Mouse (Mus musculus) large intestine, adult 2 months (tissue): Measurements from ENCODE around the gene Tgfb1i1. TPM values are rescaled to one million over a fixed set of nuclear protein-coding genes. Genes with fewer than 3 reads are reported as not detected.

Experiments
- DNase-seq: peaks from one replicate; pipeline ENCODE4 v3.0.0-alpha.2; 2012; ENCODE audit warnings: low read depth, low spot score
- WGBS: fragments of 180-500 bp; shearing (Covaris S2); methylation state at CpG from one replicate; pipeline ENCODE4 v1.1.7; 2018; 5-methylcytosine and 5-hydroxymethylcytosine counted together
- polyA plus RNA-seq: library from polyadenylated mRNA; depleted of rRNA; stranded (reverse); fragments of >200 nt; gene quantifications from 2 replicates; pipeline ENCODE4 v1.2.3, GENCODE M21; 2012

Gene Tgfb1i1
- polyA plus RNA-seq, 1 experiment = 53.7 TPM

GRCm38 (mm10) chr7:128242331-128242730 is 4.3 kb upstream of the Tgfb1i1 start:
- WGBS = 93% methylated on average over 16 of the region's 16 CpGs
- DNase-seq = no peak

- WGBS = 84% methylated on average over 10 of the region's 10 CpGs
- DNase-seq = no peak
Measured at GRCm38 (mm10) chr7:128243921-128244320, 2.7 kb upstream of the Tgfb1i1 start.

- whole genome bisulfite sequencing = 94% methylated on average over 18 of the region's 18 CpGs
- DNase-seq = no peak
Measured at GRCm38 (mm10) chr7:128244410-128245025, 2.1 kb upstream of the Tgfb1i1 start.

GRCm38 (mm10) chr7:128245547-128245946 is 1.1 kb upstream of the Tgfb1i1 start:
- WGBS = 89% methylated on average over 4 of the region's 4 CpGs
- no peak for DNase-seq

- 2% methylated on average over 13 of the region's 13 CpGs for WGBS
- DNase-seq = peak; percentile 45
Measured at GRCm38 (mm10) chr7:128247443-128247842, 831 bp downstream of the Tgfb1i1 start.

GRCm38 (mm10) chr7:128248081-128249042 is 1.8 kb downstream of the Tgfb1i1 start:
- no peak for DNase-seq
- WGBS = 69% methylated on average over 10 of the region's 10 CpGs

GRCm38 (mm10) chr7:128249998-128250397 is 3.4 kb downstream of the Tgfb1i1 start:
- DNase-seq = no peak
- WGBS = 57% methylated on average over 5 of the region's 5 CpGs

GRCm38 (mm10) chr7:128251946-128252345 is 5.3 kb downstream of the Tgfb1i1 start:
- no peak for DNase-seq
- 35% methylated on average over 12 of the region's 12 CpGs for WGBS

GRCm38 (mm10) chr7:128252609-128253008 is 6.0 kb downstream of the Tgfb1i1 start:
- no peak for DNase-seq
- 13% methylated on average over 24 of the region's 24 CpGs for WGBS

- WGBS = 46% methylated on average over 2 of the region's 2 CpGs
Measured at GRCm38 (mm10) chr7:128254978-128255377, 8.4 kb downstream of the Tgfb1i1 start.

GRCm38 (mm10) chr7:128255757-128256156 is 9.1 kb downstream of the Tgfb1i1 start:
- WGBS = 81% methylated on average over 5 of the region's 5 CpGs
- no peak for DNase-seq

More at GRCm38 (mm10) chr7:128254978-128255377, 8.4 kb downstream of the Tgfb1i1 start:
- DNase-seq = no peak

- no peak for DNase-seq
- WGBS = 30% methylated on average over 5 of the region's 5 CpGs
Measured at GRCm38 (mm10) chr7:128256783-128257334, 10.2 kb downstream of the Tgfb1i1 start.

- DNase-seq = no peak
Measured at GRCm38 (mm10) chr7:128265411-128265810, 18.8 kb downstream of the Tgfb1i1 start, which contains the start of gene Slc5a2. Gene Slc5a2, plus strand, starts transcription at chr7:128265657.

GRCm38 (mm10) chr7:128266056-128266455 is 19.4 kb downstream of the Tgfb1i1 start:
- no peak for DNase-seq
- WGBS = 72% methylated on average over 5 of the region's 5 CpGs

More at GRCm38 (mm10) chr7:128265411-128265810, 18.8 kb downstream of the Tgfb1i1 start, which contains the start of gene Slc5a2:
- 86% methylated on average over 6 of the region's 6 CpGs for WGBS

- WGBS = 61% methylated on average over 13 of the region's 13 CpGs
- DNase-seq = no peak
Measured at GRCm38 (mm10) chr7:128267391-128267790, 20.8 kb downstream of the Tgfb1i1 start.

- no peak for DNase-seq
- 69% methylated on average over 7 of the region's 7 CpGs for WGBS
Measured at GRCm38 (mm10) chr7:128267813-128268212, 21.2 kb downstream of the Tgfb1i1 start.

- WGBS = 31% methylated on average over 13 of the region's 13 CpGs
- no peak for DNase-seq
Measured at GRCm38 (mm10) chr7:128270431-128270850, 23.8 kb downstream of the Tgfb1i1 start.

- WGBS = 94% methylated on average over 9 of the region's 9 CpGs
Measured at GRCm38 (mm10) chr7:128271496-128271895, 24.9 kb downstream of the Tgfb1i1 start.

GRCm38 (mm10) chr7:128276051-128276450 is 29.4 kb downstream of the Tgfb1i1 start:
- no peak for DNase-seq
- WGBS = 94% methylated on average over 6 of the region's 6 CpGs

More at GRCm38 (mm10) chr7:128271496-128271895, 24.9 kb downstream of the Tgfb1i1 start:
- no peak for DNase-seq

GRCm38 (mm10) chr7:128279750-128280149 is 33.1 kb downstream of the Tgfb1i1 start:
- DNase-seq = no peak
- WGBS = 83% methylated on average over 4 of the region's 4 CpGs
